Comparison of ENCODE assay signal across 7 mouse cellular contexts in genomic region chr16:34322546-34322945, GRCm38 (mm10).
A peak's percentile ranks its signal among the peaks of the same experiment; 100 is the strongest.
DNase-seq lines count a peak whose midpoint lies in the region; ATAC-seq lines count a peak whose summit lies in the region.

No protein-coding gene starts in this region.

- 28% methylated on average over 4 of the region's 4 CpGs for WGBS in embryonic facial prominence, embryonic 12.5 days
- WGBS in heart, embryonic 13.5 days: 15% methylated on average over 4 of the region's 4 CpGs
- WGBS in kidney, embryonic 14.5 days: 14% methylated on average over 4 of the region's 4 CpGs

- no peak overlapping the region for H3K4me3 ChIP-seq in embryonic facial prominence, embryonic 12.5 days
- no peak overlapping the region for H3K4me3 ChIP-seq in heart, embryonic 13.5 days
- no peak overlapping the region for H3K4me3 ChIP-seq in kidney, embryonic 14.5 days (ENCODE audit: low read length)

- H3K27me3 ChIP-seq in embryonic facial prominence, embryonic 12.5 days: no peaks in the 10 kb centered on the region
- no peaks in the 10 kb centered on the region for H3K27me3 ChIP-seq in heart, embryonic 13.5 days (replicated peaks)
- no peaks in the 10 kb centered on the region for H3K27me3 ChIP-seq in kidney, embryonic 14.5 days (ENCODE audit: control insufficient read depth, insufficient read depth, low read length)

- H3K9me3 ChIP-seq in embryonic facial prominence, embryonic 12.5 days: no peaks in the 10 kb centered on the region
- H3K9me3 ChIP-seq in heart, embryonic 13.5 days: no peaks in the 10 kb centered on the region
- H3K9me3 ChIP-seq in kidney, embryonic 14.5 days (ENCODE audit: control insufficient read depth, low read length): no peaks in the 10 kb centered on the region

- no peak overlapping the region for H3K4me2 ChIP-seq in embryonic facial prominence, embryonic 12.5 days (replicated peaks)
- no peak overlapping the region for H3K4me2 ChIP-seq in heart, embryonic 13.5 days
- H3K4me2 ChIP-seq in kidney, embryonic 14.5 days (replicated peaks; ENCODE audit: low read depth, low read length): no peak overlapping the region

- ATAC-seq in embryonic facial prominence, embryonic 12.5 days (ENCODE audit: insufficient number of reproducible peaks, insufficient read depth, low FRiP score, low TSS enrichment): peak; percentile 72; the same call in 1 of the 2 replicates
- no peak for ATAC-seq in heart, embryonic 13.5 days (ENCODE audit: extremely low read depth, insufficient number of reproducible peaks, low FRiP score, low TSS enrichment)
- peak; percentile 93 for ATAC-seq in kidney, embryonic 14.5 days (ENCODE audit: low FRiP score, low TSS enrichment)

- DNase-seq in ES-CJ7 (ENCODE audit: low read depth, low spot score): peak; percentile 36
- peak; percentile 74 for DNase-seq in adrenal gland, postnatal 14 days
- peak; percentile 81 for DNase-seq in lung, postnatal 14 days
- DNase-seq in retina, postnatal 7 days (ENCODE audit: low read depth, low spot score): peak; percentile 63

- no peak overlapping the region for H3K9ac ChIP-seq in embryonic facial prominence, embryonic 12.5 days
- no peak overlapping the region for H3K9ac ChIP-seq in heart, embryonic 13.5 days
- no peak overlapping the region for H3K9ac ChIP-seq in kidney, embryonic 14.5 days (ENCODE audit: low read depth, low read length)

- no peaks in the 10 kb centered on the region for H3K36me3 ChIP-seq in embryonic facial prominence, embryonic 12.5 days
- no peaks in the 10 kb centered on the region for H3K36me3 ChIP-seq in heart, embryonic 13.5 days
- H3K36me3 ChIP-seq in kidney, embryonic 14.5 days (ENCODE audit: control insufficient read depth, insufficient read depth, low read length): no peaks in the 10 kb centered on the region

- H3K27ac ChIP-seq in embryonic facial prominence, embryonic 12.5 days: no peak overlapping the region
- H3K27ac ChIP-seq in heart, embryonic 13.5 days (replicated peaks): peak overlapping the region; percentile 62
- H3K27ac ChIP-seq in kidney, embryonic 14.5 days (ENCODE audit: low read depth, low read length): no peak overlapping the region

- peaks cover 6% of the 10 kb centered on the region; the same call in 1 of the 2 replicates for H3K4me1 ChIP-seq in embryonic facial prominence, embryonic 12.5 days
- H3K4me1 ChIP-seq in heart, embryonic 13.5 days: peaks cover 49% of the 10 kb centered on the region
- 0 out of 2 replicates have a peak, but pooled peaks cover 3% of the 10 kb centered on the region for H3K4me1 ChIP-seq in kidney, embryonic 14.5 days (ENCODE audit: control insufficient read depth, insufficient read depth, low read length)
